Mouse (Mus musculus) forebrain, embryonic 13.5 days (tissue): ENCODE data around the gene Naa10. TPM values are rescaled to one million over a fixed set of nuclear protein-coding genes. Genes with fewer than 3 reads are reported as not detected.

ENCODE experiments used
- ATAC-seq: fragments of 200-750 bp; cut with Nextera tagmentation; 2 replicates; pipeline ENCODE4 v1.8.0; 2017
- H3K27ac ChIP-seq: fragments of 300-500 bp; sonication (generic); 2 replicates; pipeline ENCODE4 v1.5.1; 2015; ENCODE audit warnings: inconsistent platforms, mild to moderate bottlenecking, moderate library complexity
- H3K27me3 ChIP-seq: fragments of 300-500 bp; sonication (generic); 2 replicates; pipeline ENCODE4 v1.6.1; 2015; ENCODE audit warnings: mild to moderate bottlenecking, inconsistent platforms
- H3K36me3 ChIP-seq: fragments of 300-500 bp; sonication (generic); 2 replicates; pipeline ENCODE4 v1.6.1; 2015; ENCODE audit warnings: mild to moderate bottlenecking, inconsistent platforms; ENCODE audit not compliant: poor library complexity, severe bottlenecking
- H3K4me1 ChIP-seq: fragments of 300-500 bp; sonication (generic); 2 replicates; pipeline ENCODE4 v1.6.1; 2015; ENCODE audit warnings: inconsistent platforms
- H3K4me2 ChIP-seq: fragments of 300-500 bp; sonication (generic); 2 replicates; pipeline ENCODE4 v1.6.1; 2015; ENCODE audit warnings: inconsistent platforms, mild to moderate bottlenecking, moderate library complexity
- H3K4me3 ChIP-seq: fragments of 300-500 bp; sonication (generic); 2 replicates; pipeline ENCODE4 v1.5.1; 2015; ENCODE audit warnings: mild to moderate bottlenecking, inconsistent platforms
- H3K9ac ChIP-seq: fragments of 300-500 bp; sonication (generic); 2 replicates; pipeline ENCODE4 v1.6.1; 2015; ENCODE audit warnings: mild to moderate bottlenecking, inconsistent platforms
- H3K9me3 ChIP-seq: fragments of 300-500 bp; sonication (generic); replicated peaks from 2 replicates; pipeline ENCODE4 v1.6.1; 2016; ENCODE audit warnings: inconsistent platforms
- whole genome bisulfite sequencing: fragments of 180-500 bp; shearing (Covaris S2); methylation state at CpG from one replicate; pipeline ENCODE4 v1.1.7; 2015; 5-methylcytosine and 5-hydroxymethylcytosine counted together
- polyA plus RNA-seq: library from polyadenylated mRNA; unstranded; fragments of >200 nt; fragmentation: Nextera tagmentation; extraction: Ambion mirVana; gene quantifications from 2 replicates; pipeline ENCODE4 v1.2.1, GENCODE M21; 2015

Naa10 gene
- polyA plus RNA-seq, 1 experiment from 2014 or later: 127 TPM

DNA sequence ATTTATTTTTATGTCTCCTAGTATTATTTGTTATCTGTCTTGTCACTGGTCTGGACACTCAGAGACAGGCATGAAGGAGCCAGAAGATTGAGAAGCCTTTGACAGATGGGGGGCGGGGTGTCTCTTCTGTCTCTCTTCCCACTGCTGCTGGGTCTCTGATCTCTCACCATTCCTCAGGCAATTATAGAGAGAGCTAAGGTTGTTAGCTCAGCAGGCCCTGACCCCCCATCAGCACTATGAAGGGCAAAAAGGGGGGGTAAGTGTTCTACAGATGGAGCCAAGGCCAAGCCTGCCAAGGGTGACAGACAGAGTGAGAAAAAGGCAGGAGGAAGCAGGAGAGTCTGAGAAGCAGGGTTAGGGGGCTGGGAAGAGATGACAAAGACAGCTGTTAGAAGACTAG is 49.8 kb downstream of the Naa10 start:
- H3K36me3 ChIP-seq: no peaks in the 10 kb centered on the region
- H3K9ac ChIP-seq: no peak overlapping the region
- no peak overlapping the region for H3K4me3 ChIP-seq
- H3K9me3 ChIP-seq: no peaks in the 10 kb centered on the region
- no peaks in the 10 kb centered on the region for H3K27me3 ChIP-seq
- H3K4me1 ChIP-seq: peaks cover 16% of the 10 kb centered on the region
- H3K4me2 ChIP-seq: no peak overlapping the region
- H3K27ac ChIP-seq: peak overlapping the region; percentile 69
- peak; percentile 39; the same call in 1 of the 2 replicates for ATAC-seq
- WGBS: 67% methylated on average over 1 of the region's 1 CpGs

DNA sequence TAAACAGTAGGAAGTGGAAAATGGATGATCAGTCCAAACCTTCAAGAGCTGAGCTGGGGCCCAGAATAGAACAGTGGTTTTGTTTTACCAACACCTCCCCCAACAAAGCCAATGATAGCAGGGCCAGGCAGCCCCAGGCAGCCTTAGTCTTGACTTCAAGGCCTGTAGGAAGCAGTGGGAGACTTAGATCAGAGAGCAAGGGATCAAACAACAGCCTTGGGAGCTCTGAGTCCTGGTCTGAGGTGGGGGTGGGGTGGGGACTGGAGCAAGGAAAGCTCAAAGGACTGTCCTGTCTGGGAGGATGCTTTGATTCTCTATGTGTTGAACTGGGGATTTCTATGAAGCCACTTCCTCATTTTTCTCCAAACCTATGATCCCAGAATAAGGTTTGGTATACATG is 50.3 kb downstream of the Naa10 start:
- H3K4me2 ChIP-seq: no peak overlapping the region

DNA sequence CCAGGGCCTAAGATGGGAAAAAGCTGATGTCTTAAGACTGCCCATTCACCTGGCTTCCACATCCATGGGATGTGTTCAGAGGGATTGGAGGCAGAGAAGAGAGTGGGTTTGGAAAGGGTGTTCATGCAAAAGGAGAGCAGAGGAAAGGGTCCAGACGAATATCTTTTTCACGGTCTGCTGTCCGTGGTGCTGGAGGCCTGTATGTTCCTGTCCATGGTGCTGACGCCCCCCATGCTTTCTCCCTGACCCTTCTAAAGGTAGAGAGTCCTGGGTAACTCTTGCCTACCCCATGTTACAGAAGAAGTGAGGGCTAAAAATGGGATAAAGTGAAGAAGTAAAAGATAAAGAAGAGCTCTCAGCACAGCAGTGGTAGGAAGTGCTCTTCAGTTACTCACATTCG is 52.4 kb downstream of the Naa10 start:
- no peak overlapping the region for H3K4me3 ChIP-seq
- H3K27me3 ChIP-seq: no peaks in the 10 kb centered on the region
- ATAC-seq: no peak
- no peak overlapping the region for H3K4me2 ChIP-seq
- H3K4me1 ChIP-seq: peaks cover 34% of the 10 kb centered on the region
- no peaks in the 10 kb centered on the region for H3K9me3 ChIP-seq
- 16% methylated on average over 5 of the region's 5 CpGs for WGBS
- no peak overlapping the region; the same call in 1 of the 2 replicates for H3K27ac ChIP-seq
- H3K9ac ChIP-seq: no peak overlapping the region
- peaks cover 7% of the 10 kb centered on the region; the same call in 1 of the 2 replicates for H3K36me3 ChIP-seq

More for the DNA sequence above, 50.3 kb downstream of the Naa10 start:
- H3K4me1 ChIP-seq: peaks cover 21% of the 10 kb centered on the region
- no peaks in the 10 kb centered on the region for H3K9me3 ChIP-seq
- no peak overlapping the region for H3K27ac ChIP-seq
- ATAC-seq: no peak; the same call in 1 of the 2 replicates
- no peaks in the 10 kb centered on the region for H3K36me3 ChIP-seq
- H3K9ac ChIP-seq: no peak overlapping the region
- H3K4me3 ChIP-seq: no peak overlapping the region
- H3K27me3 ChIP-seq: no peaks in the 10 kb centered on the region

DNA sequence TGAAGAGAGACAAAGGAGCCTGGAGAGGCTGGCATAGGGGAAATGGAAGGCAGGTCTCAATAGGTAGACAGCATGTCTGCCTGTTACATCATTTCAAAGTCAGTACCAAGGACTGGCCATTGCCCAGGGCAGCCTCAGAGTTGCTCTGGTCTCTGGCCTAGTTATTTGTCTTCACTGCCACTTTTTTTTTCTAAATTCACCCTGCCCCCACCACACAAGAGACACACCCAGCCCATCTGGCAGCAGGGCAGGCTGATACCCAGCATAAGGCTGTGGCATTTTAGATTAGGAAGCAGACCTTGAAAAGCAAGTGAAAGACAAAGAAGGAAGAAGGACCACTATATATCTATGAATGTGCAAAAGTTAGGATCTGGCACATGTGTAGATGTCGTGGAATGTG is 53.9 kb downstream of the Naa10 start:
- peaks cover 34% of the 10 kb centered on the region for H3K4me1 ChIP-seq
- peaks cover 10% of the 10 kb centered on the region for H3K36me3 ChIP-seq
- peak overlapping the region; percentile 32; the same call in 1 of the 2 replicates for H3K4me2 ChIP-seq
- no peaks in the 10 kb centered on the region for H3K9me3 ChIP-seq
- no peaks in the 10 kb centered on the region for H3K27me3 ChIP-seq
- peak; percentile 26; the same call in 1 of the 2 replicates for ATAC-seq
- 66% methylated on average over 1 of the region's 1 CpGs for WGBS
- H3K4me3 ChIP-seq: no peak overlapping the region
- H3K27ac ChIP-seq: peak overlapping the region; percentile 91
- H3K9ac ChIP-seq: no peak overlapping the region

DNA sequence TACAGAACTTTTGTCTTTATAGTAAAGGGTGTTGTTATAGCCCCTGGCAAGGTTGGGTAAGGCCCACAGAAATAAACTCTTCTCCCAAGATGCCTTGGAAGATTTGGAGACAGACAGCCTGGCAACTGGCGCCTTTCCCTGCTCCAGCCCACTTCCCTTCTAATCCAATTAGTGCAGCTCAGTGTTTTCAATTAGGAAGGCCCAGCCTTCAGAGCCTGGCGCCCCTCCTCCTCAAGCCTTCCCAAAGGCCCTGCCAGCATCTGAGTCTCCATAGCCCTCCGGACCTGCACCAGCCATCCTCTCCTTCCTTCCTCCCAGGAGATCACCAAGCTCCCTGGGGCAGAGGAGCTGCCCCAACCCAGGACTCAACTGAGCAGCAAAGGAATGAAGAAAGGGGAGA is 54.5 kb downstream of the Naa10 start:
- no peak overlapping the region for H3K4me3 ChIP-seq
- peak overlapping the region; percentile 26; the same call in 1 of the 2 replicates for H3K9ac ChIP-seq
- WGBS: 29% methylated on average over 3 of the region's 3 CpGs
- peak overlapping the region; percentile 91 for H3K27ac ChIP-seq
- peak; percentile 76 for ATAC-seq
- H3K9me3 ChIP-seq: no peaks in the 10 kb centered on the region
- peak overlapping the region; percentile 32 for H3K4me2 ChIP-seq
- H3K36me3 ChIP-seq: peaks cover 16% of the 10 kb centered on the region
- H3K27me3 ChIP-seq: no peaks in the 10 kb centered on the region
- H3K4me1 ChIP-seq: peaks cover 34% of the 10 kb centered on the region

Other genes with a start within 250 kb of the Naa10 start
- gene Slc6a8, start 248.8 kb downstream of the Naa10 start, polyA plus RNA-seq: 6.2 and 6.4 TPM in 2 replicates
- gene Bcap31, start 205.8 kb downstream of the Naa10 start, polyA plus RNA-seq: 111 and 115 TPM in 2 replicates
- gene Abcd1, start 205.3 kb downstream of the Naa10 start, polyA plus RNA-seq: 9.6 and 9.7 TPM in 2 replicates
- gene Plxnb3, start 164.9 kb downstream of the Naa10 start, polyA plus RNA-seq: 0.03 and 0.10 TPM in 2 replicates
- 1.7 and 1.8 TPM in 2 replicates for gene Srpk3, start 147.5 kb downstream of the Naa10 start, polyA plus RNA-seq
- gene Idh3g, start 135.0 kb downstream of the Naa10 start, polyA plus RNA-seq: 205 and 225 TPM in 2 replicates
- gene Ssr4, start 134.9 kb downstream of the Naa10 start, polyA plus RNA-seq: 129 and 133 TPM in 2 replicates
- gene Pdzd4, start 97.0 kb downstream of the Naa10 start, polyA plus RNA-seq: 3.1 and 3.5 TPM in 2 replicates
- 0.15 and 0.24 TPM in 2 replicates for gene Avpr2, start 29.8 kb downstream of the Naa10 start, polyA plus RNA-seq
- 42.7 and 45.4 TPM in 2 replicates for gene L1cam, start 25.8 kb downstream of the Naa10 start, polyA plus RNA-seq
- gene Arhgap4, start 74 bp downstream of the Naa10 start, polyA plus RNA-seq: 1.7 and 2.0 TPM in 2 replicates
- 7.2 and 8.9 TPM in 2 replicates for gene Renbp, start 8.9 kb upstream of the Naa10 start, polyA plus RNA-seq
- 59.4 and 68.9 TPM in 2 replicates for gene Hcfc1, start 44.4 kb upstream of the Naa10 start, polyA plus RNA-seq
- 38.9 and 39.4 TPM in 2 replicates for gene Irak1, start 102.0 kb upstream of the Naa10 start, polyA plus RNA-seq
- gene Opn1mw, start 205.5 kb upstream of the Naa10 start, polyA plus RNA-seq: not detected in 2 replicates
- gene Mecp2, start 213.4 kb upstream of the Naa10 start, polyA plus RNA-seq: 17.7 and 18.3 TPM in 2 replicates
- not detected in 2 replicates for gene Tex28, start 245.9 kb upstream of the Naa10 start, polyA plus RNA-seq